Mouse (Mus musculus): ENCODE data around the gene Map2k6. TPM values are rescaled to one million over a fixed set of nuclear protein-coding genes. Genes with fewer than 3 reads are reported as not detected.

Gene Map2k6
- polyA plus RNA-seq (2017; shearing (Covaris generic)), result 10 to 100 TPM; 10.6 to 16.7 TPM

DNA sequence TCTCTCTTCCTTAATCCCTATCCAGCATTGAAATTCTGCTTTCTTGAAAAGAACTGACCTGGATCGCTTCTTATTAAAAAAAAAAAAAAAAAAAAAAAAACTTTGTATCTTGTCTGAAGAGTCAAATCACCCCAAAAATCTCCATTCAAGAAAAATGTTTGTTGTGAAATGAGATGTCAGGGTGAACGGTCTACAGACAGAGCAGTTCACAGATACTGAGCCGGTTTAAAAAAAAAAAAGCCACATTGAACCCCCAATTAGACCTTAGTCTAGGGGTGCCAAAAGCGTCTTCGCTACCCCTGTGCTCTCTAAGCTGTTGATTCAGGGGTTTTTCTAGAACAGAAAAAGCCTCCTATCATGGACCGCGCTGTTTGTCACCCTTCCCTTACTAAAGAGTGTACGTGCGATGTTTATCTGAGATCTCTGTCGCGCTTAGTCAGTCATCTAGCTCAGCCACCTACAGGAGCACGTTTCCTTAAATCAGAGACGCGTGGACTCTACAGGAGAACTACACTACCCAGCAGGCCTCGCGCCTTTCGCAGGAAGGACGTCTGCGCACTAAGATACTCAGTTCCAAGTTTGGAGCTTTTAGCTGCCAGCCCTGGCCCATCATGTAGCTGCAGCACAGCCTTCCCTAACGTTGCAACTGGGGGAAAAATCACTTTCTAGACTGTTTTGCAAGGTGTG, at the start of gene Map2k6:
Map2k6 (plus strand) TSS at position 570 of the 687 bp plus-strand sequence.

Other genes starting within 250 kb of the Map2k6 start
- under 1 TPM in 1 of 2 experiments, not detected in 1; 0.43 TPM for gene Abca9, start 230.9 kb upstream of the Map2k6 start, polyA plus RNA-seq (2017; shearing (Covaris generic))
- gene Abca6, start 147.3 kb upstream of the Map2k6 start, polyA plus RNA-seq (2017; shearing (Covaris generic)), result under 1 TPM; 0.04 to 0.20 TPM
- gene Abca5, start 61.4 kb upstream of the Map2k6 start, polyA plus RNA-seq (2017; shearing (Covaris generic)), result 1 to 10 TPM in 1 of 2 experiments, under 1 TPM in 1; 0.71 to 2.6 TPM